ENCODE assay signal across 9 mouse cellular contexts in genomic region chr19:10297041-10297503, GRCm38 (mm10). TPM values are rescaled to one million over a fixed set of nuclear protein-coding genes. Genes with fewer than 3 reads are reported as not detected.
DNase-seq lines count a peak whose midpoint lies in the region; ATAC-seq and TF ChIP-seq lines count a peak whose summit lies in the region.
"Had no signal": no experiment of that assay in that cellular context is flagged by ENCODE, and none has a peak within 500 bp of the region (broad histone marks: within the 10 kb centered on the region; RNA-seq: fewer than 3 reads in every experiment).

No protein-coding gene starts in this region.

- H3K4me3 ChIP-seq in kidney, embryonic 14.5 days (ENCODE audit: low read length): no peak overlapping the region
- H3K4me3 ChIP-seq in heart, adult 2 months: no peak overlapping the region

- TF ChIP-seq EP300 in heart, adult 2 months (IDR thresholded peaks at IDR 0.05; ENCODE audit: insufficient read depth, low read depth, low read length): no peak

- no peak overlapping the region for H3K9ac ChIP-seq in kidney, embryonic 14.5 days (ENCODE audit: low read depth, low read length)
- peak overlapping the region; percentile 14; the same call in 1 of the 2 replicates for H3K9ac ChIP-seq in heart, adult 2 months (ENCODE audit: low read depth, low read length)

- intact Hi-C loops in heart, adult 2 months (cut with DNase I): no loop called here

- TF ChIP-seq POLR2A in heart, adult 2 months (IDR thresholded peaks at IDR 0.05; ENCODE audit: insufficient read depth, low read depth, low read length): peak; percentile 54

- H3K36me3 ChIP-seq in kidney, embryonic 14.5 days (ENCODE audit: control insufficient read depth, insufficient read depth, low read length): no peaks in the 10 kb centered on the region
- H3K36me3 ChIP-seq in heart, adult 2 months (ENCODE audit: control insufficient read depth, insufficient read depth, low read length): no peaks in the 10 kb centered on the region

- H3K27me3 ChIP-seq in kidney, embryonic 14.5 days (ENCODE audit: control insufficient read depth, insufficient read depth, low read length): no peaks in the 10 kb centered on the region
- no peaks in the 10 kb centered on the region for H3K27me3 ChIP-seq in heart, adult 2 months (ENCODE audit: control insufficient read depth, insufficient read depth, low read length)

- ATAC-seq in kidney, embryonic 14.5 days (ENCODE audit: low FRiP score, low TSS enrichment): peak; percentile 58; the same call in 1 of the 2 replicates
- ATAC-seq in megakaryocyte progenitor cell, adult 5-6 weeks (replicated peaks; ENCODE audit: poor library complexity): no peak

- no peaks in the 10 kb centered on the region for H3K9me3 ChIP-seq in kidney, embryonic 14.5 days (ENCODE audit: control insufficient read depth, low read length)

- H3K27ac ChIP-seq in kidney, embryonic 14.5 days (ENCODE audit: low read depth, low read length): peak overlapping the region; percentile 74
- H3K27ac ChIP-seq in heart, adult 2 months: peak overlapping the region; percentile 78

- H3K4me2 ChIP-seq in kidney, embryonic 14.5 days (replicated peaks; ENCODE audit: low read depth, low read length): no peak overlapping the region

- TF ChIP-seq CTCF in heart, adult 2 months (IDR thresholded peaks at IDR 0.05): no peak

- WGBS in kidney, embryonic 14.5 days: 21% methylated on average over 8 of the region's 8 CpGs
- WGBS in heart, adult 2 months: 9% methylated on average over 8 of the region's 8 CpGs

- H3K79me2 ChIP-seq in heart, adult 2 months (replicated peaks; ENCODE audit: control insufficient read depth, insufficient read depth, low read length): no peaks in the 10 kb centered on the region

- no peak for DNase-seq in kidney, adult 8-10 months
- DNase-seq in brain, adult 2 months (ENCODE audit: low read depth, low spot score): peak; percentile 65
- DNase-seq in heart, adult 2 months: peak; percentile 70 to 83
- DNase-seq in kidney, postnatal 4 days: peak; percentile 48 to 68
- DNase-seq in lung, postnatal 4 days: peak; percentile 81 to 90
- no peak for DNase-seq in cerebellum, adult 11-12 months

- H3K4me1 ChIP-seq in kidney, embryonic 14.5 days (ENCODE audit: control insufficient read depth, insufficient read depth, low read length): peaks cover 58% of the 10 kb centered on the region
- H3K4me1 ChIP-seq in heart, adult 2 months (ENCODE audit: control insufficient read depth, insufficient read depth, low read length): peaks cover 28% of the 10 kb centered on the region

RNA-seq across cellular contexts. Expression of gene Dagla, which starts 7.6 kb away (rescaled TPM):
- 2.2 and 3.0 TPM in 2 replicates for polyA plus RNA-seq in kidney, embryonic 14.5 days (2014; fragmentation: Nextera tagmentation; extraction: Ambion mirVana)
- 1 to 10 TPM; 2.5 to 3.3 TPM for total RNA-seq in heart, adult 2 months (2021)
- polyA plus RNA-seq in heart, adult 2 months (2012; rRNA removed): 4.8 and 5.7 TPM in 2 replicates
- 0.02 TPM in 1 of 2 replicates, not detected in the other for total RNA-seq in megakaryocyte progenitor cell, adult 5-6 weeks (2015)
- total RNA-seq in megakaryocyte progenitor cell, adult 5-6 weeks (2017): 0.17 and 1.4 TPM in 2 replicates
- total RNA-seq: MEL had no signal

RNA-seq across cellular contexts. Expression of gene Myrf, which starts 56.5 kb away (rescaled TPM):
- 3.9 and 6.4 TPM in 2 replicates for polyA plus RNA-seq in kidney, embryonic 14.5 days (2014; fragmentation: Nextera tagmentation; extraction: Ambion mirVana)
- 1 to 10 TPM; 3.9 to 4.7 TPM for total RNA-seq in heart, adult 2 months (2021)
- polyA plus RNA-seq in heart, adult 2 months (2012; rRNA removed): 6.0 and 6.5 TPM in 2 replicates
- not detected in 2 replicates for total RNA-seq in megakaryocyte progenitor cell, adult 5-6 weeks (2015)
- not detected in 2 replicates for total RNA-seq in megakaryocyte progenitor cell, adult 5-6 weeks (2017)

Comparison
In these comparisons a context has a peak if more than half of its experiments do, and no peak if none do; other contexts are left out.
1. DNase-seq: peak in brain, adult 2 months (single experiment), heart, adult 2 months (2 of 2), kidney, postnatal 4 days (2 of 2) and lung, postnatal 4 days (2 of 2); none in kidney, adult 8-10 months (0 of 2) and cerebellum, adult 11-12 months (single experiment).
2. RNA of gene Myrf, which starts 56.5 kb away (total RNA-seq): 3.9 to 4.7 TPM in heart, adult 2 months; not detected in megakaryocyte progenitor cell, adult 5-6 weeks; every median in the first group is over 4 times any median in the second.